Mouse (Mus musculus) kidney, embryonic 16.5 days (tissue): ENCODE measurements around the gene Spg7. TPM values are rescaled to one million over a fixed set of nuclear protein-coding genes. Genes with fewer than 3 reads are reported as not detected.

Source experiments
- microRNA-seq: library from miRNA; unstranded; fragments of <30 nt; microRNA quantifications from one replicate; pipeline ENCODE4, GENCODE M21; 2016
- polyA plus RNA-seq: library from polyadenylated mRNA; unstranded; fragments of >200 nt; fragmentation: Nextera tagmentation; extraction: Ambion mirVana; gene quantifications from 2 replicates; pipeline ENCODE4 v1.2.1, GENCODE M21; 2015

Gene Spg7
- polyA plus RNA-seq, 1 experiment from 2014 or later: 56.6 TPM

Small RNA genes lying within 50 kb of the gene (microRNA-seq; reads per million reads assigned to microRNA genes)
- gene Mir7079 (not detected), gene Mir7080 (not detected)

Other genes with a start within 250 kb of the Spg7 start
- 1.3 and 1.8 TPM in 2 replicates for gene Cdh15, start 215.0 kb upstream of the Spg7 start, polyA plus RNA-seq
- 25.6 and 30.4 TPM in 2 replicates for gene Ankrd11, start 20.7 kb upstream of the Spg7 start, polyA plus RNA-seq
- 1,084 and 1,349 TPM in 2 replicates for gene Rpl13, start 39.4 kb downstream of the Spg7 start, polyA plus RNA-seq
- 1.8 and 2.1 TPM in 2 replicates for gene Cpne7, start 54.4 kb downstream of the Spg7 start, polyA plus RNA-seq
- 10.5 and 12.6 TPM in 2 replicates for gene Sult5a1, start 95.4 kb downstream of the Spg7 start, polyA plus RNA-seq
- gene Dpep1, start 123.3 kb downstream of the Spg7 start, polyA plus RNA-seq: 9.6 and 11.8 TPM in 2 replicates
- gene Chmp1a, start 149.8 kb downstream of the Spg7 start, polyA plus RNA-seq: 138 and 147 TPM in 2 replicates
- gene Spata33, start 149.9 kb downstream of the Spg7 start, polyA plus RNA-seq: 5.2 and 7.4 TPM in 2 replicates
- 39.8 and 40.1 TPM in 2 replicates for gene Cdk10, start 161.9 kb downstream of the Spg7 start, polyA plus RNA-seq
- 7.5 and 8.9 TPM in 2 replicates for gene Spata2l, start 173.3 kb downstream of the Spg7 start, polyA plus RNA-seq
- 26.7 and 28.5 TPM in 2 replicates for gene Zfp276, start 191.3 kb downstream of the Spg7 start, polyA plus RNA-seq
- 25.8 and 31.7 TPM in 2 replicates for gene Vps9d1, start 191.4 kb downstream of the Spg7 start, polyA plus RNA-seq